Mouse (Mus musculus) kidney, adult 9 months (tissue): Measurements from ENCODE around the gene Olfr835.

Experiments
- DNase-seq: peaks from one replicate; pipeline ENCODE4 v3.0.0; 2022

The Olfr835 gene

DNA sequence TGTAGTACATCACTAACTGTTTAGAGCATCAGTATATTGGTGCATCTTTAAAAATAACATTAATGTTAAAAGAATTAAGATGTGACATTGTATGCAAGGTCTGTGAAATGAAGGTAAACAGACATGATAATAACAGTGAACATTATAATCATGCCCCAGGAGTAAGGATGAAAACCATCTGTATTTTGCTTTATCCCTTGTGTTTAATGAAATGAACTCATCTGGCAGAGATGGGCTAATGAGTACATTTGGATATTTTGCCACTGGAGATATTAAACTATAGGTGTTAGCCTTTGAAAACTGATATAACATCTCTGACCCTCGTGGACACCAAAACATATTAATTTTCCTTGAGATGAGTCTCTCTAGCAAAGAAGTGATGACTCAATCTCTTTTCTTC, at the start of gene Olfr835:
TSS of gene Olfr835 (plus strand) at position 301 of the 400 bp plus-strand sequence.
- no peak for DNase-seq

- no peak for DNase-seq
These were observed 44.8 kb upstream of the Olfr835 start, which contains the start of gene Olfr834 for GRCm38 (mm10) chr9:18987690-18988089. Gene Olfr834, plus strand, starts transcription at chr9:18987990.

GRCm38 (mm10) chr9:19084986-19085385, 52.5 kb downstream of the Olfr835 start:
- no peak for DNase-seq
